Mouse (Mus musculus) E14TG2a.4 (cell line): Measurements from ENCODE around the gene Gls.

Source experiments
- CTCF ChIP-seq: conservative IDR thresholded peaks from 2 replicates; pipeline ENCODE4 v1.5.1; 2014; ENCODE audit warnings: low read length
- NANOG ChIP-seq: IDR thresholded peaks from 2 replicates; pipeline ENCODE4 v1.6.1; 2014; ENCODE audit warnings: borderline replicate concordance, low read length, mixed read lengths
- POU5F1 ChIP-seq: IDR thresholded peaks from 2 replicates; pipeline ENCODE4 v1.6.1; 2014; ENCODE audit warnings: low read length, borderline replicate concordance

DNA sequence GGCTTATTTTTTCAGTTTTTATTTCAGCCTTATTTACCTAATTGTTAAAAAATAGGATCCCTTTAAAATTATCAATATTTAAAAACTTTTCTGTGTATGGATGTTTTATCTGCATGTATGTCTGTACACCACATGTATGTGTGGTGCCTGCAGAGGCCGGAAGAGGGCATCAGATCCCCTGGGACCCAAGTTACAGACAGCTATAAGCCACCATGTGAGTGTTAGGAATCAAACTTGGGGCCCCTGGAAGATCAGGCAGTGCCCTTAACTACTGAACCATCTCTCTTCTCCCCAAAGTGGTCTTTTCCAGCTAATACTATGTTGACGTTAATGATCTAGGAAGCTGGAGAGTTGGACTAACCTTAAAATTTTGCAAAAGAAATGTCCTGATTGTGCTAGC lies 85.6 kb downstream of the Gls start:
- TF ChIP-seq CTCF: no peak
- no peak for TF ChIP-seq NANOG
- TF ChIP-seq POU5F1: no peak
